Mouse (Mus musculus) lung, postnatal 0 days (tissue): ENCODE data around the gene Itga3.
"Not testable (repeated sequence)": the region's sequence is repeated elsewhere in the genome, so short reads cannot be mapped to it uniquely, and the experiment has no call there.

ENCODE experiments used
- CTCF ChIP-seq: IDR thresholded peaks from 2 replicates; pipeline ENCODE4 v1.5.1; 2016; ENCODE audit warnings: antibody characterized with exemption, mild to moderate bottlenecking
- EP300 ChIP-seq: IDR thresholded peaks from 2 replicates; pipeline ENCODE4 v1.6.1; 2016; ENCODE audit warnings: antibody characterized with exemption, mild to moderate bottlenecking, control low read depth

DNA sequence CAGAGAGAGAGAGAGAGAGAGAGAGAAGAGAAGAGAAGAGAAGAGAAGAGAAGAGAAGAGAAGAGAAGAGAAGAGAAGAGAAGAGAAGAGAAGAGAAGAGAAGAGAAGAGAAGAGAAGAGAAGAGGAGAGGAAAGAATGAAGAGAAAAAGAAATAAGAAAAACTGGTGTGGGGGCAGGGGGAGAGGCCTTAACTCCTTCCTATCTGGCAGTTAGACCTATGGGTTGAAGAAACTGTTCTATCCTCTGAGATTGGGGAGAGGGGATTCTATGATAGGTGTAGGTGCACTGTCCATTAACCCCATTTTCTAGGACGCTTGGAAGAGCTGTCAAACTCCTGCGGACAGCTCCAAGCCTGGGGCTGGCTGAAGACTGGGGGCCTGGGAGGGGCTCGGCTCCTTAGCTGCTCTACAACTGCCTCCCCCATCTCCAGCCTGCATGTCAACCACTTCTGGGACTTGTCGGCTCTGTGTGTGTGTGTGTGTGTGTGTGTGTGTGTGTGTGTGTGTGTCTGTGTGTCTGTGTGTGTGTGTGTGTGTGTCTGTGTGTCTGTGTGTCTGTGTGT is 65.7 kb downstream of the Itga3 start:
- not testable (repeated sequence) for TF ChIP-seq CTCF, EP300
